Mouse (Mus musculus): ENCODE measurements around the gene Rae1. TPM values are rescaled to one million over a fixed set of nuclear protein-coding genes. Genes with fewer than 3 reads are reported as not detected.

Rae1 gene
- polyA plus RNA-seq, 1 experiment from 2014 or later, result 106 TPM

GRCm38 (mm10) chr2:173022056-173022681, 22.3 kb downstream of the Rae1 start:
- Histone ChIP-seq H3K4me3 (ENCODE audit: low read length) (peak overlapping the region; percentile 76), H3K9ac (ENCODE audit: low read depth, low read length) (peak overlapping the region; percentile 80), H3K27ac (ENCODE audit: low read depth, low read length) (no peak overlapping the region), H3K4me2 (ENCODE audit: low read length) (peak overlapping the region; percentile 83), H3K4me1 (ENCODE audit: control insufficient read depth, insufficient read depth, low read depth, low read length) (peaks cover 42% of the 10 kb centered on the region), H3K9me3 (ENCODE audit: control insufficient read depth, low read length) (no peaks in the 10 kb centered on the region), H3K36me3 (ENCODE audit: control insufficient read depth, insufficient read depth, low read length) (no peaks in the 10 kb centered on the region), H3K27me3 (replicated peaks; ENCODE audit: control insufficient read depth, insufficient read depth, low read length) (peaks cover 3% of the 10 kb centered on the region)
- under 1% methylated on average over 46 of the region's 51 CpGs for WGBS
- ATAC-seq, result peak; percentile 69

DNA sequence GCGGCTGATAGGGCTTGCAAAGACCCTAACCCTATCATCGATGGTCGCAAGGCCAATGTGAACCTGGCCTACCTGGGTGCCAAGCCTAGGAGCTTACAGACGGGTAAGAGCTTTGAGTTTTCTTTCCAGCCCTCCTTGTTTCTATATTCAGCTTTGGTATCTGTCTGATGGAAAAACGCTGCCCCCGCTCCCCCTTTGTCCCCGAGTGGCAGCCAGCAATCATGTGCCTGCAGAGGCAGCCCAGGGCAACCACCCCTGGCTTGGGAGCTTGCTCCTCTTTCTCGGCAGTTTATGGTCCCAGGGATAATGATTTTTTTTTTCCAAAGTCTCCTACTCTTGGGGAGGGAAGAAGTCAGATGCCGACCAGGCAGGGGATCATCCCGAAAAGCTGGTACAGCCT, 22.9 kb downstream of the Rae1 start:
- Histone ChIP-seq H3K27ac (ENCODE audit: low read depth, low read length) (no peak overlapping the region), H3K4me3 (ENCODE audit: low read length) (peak overlapping the region; percentile 76), H3K27me3 (replicated peaks; ENCODE audit: control insufficient read depth, insufficient read depth, low read length) (peaks cover 3% of the 10 kb centered on the region), H3K4me2 (ENCODE audit: low read length) (peak overlapping the region; percentile 83), H3K4me1 (ENCODE audit: control insufficient read depth, insufficient read depth, low read depth, low read length) (peaks cover 42% of the 10 kb centered on the region), H3K9ac (ENCODE audit: low read depth, low read length) (peak overlapping the region; percentile 80), H3K36me3 (ENCODE audit: control insufficient read depth, insufficient read depth, low read length) (no peaks in the 10 kb centered on the region), H3K9me3 (ENCODE audit: control insufficient read depth, low read length) (no peaks in the 10 kb centered on the region)
- WGBS, result 24% methylated on average over 10 of the region's 10 CpGs
- no peak for ATAC-seq

DNA sequence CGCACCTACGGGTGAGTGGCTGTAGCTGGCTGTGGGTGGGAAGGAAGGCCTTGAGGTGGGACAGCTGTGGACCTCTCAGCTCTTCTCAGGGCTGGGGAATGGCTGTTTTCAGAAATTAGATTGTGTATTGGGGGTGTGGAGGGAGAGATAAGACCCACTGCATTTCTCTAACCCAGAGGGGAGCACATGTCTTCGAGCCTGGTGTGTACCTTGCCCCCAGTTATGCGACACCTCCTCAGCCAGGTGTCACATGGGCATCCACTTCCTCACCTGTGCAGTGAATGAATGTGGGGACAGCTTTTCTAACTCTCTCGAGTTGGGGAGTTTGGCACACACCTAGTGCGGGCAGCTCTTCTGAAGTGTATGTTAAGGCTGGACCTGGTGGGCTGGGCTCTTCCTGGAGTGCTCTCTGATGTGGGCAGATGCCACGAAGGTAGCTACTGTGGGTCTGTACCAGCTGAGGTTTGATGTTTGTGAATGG, 23.5 kb downstream of the Rae1 start:
- H3K27me3 ChIP-seq (replicated peaks; ENCODE audit: control insufficient read depth, insufficient read depth, low read length), result peaks cover 3% of the 10 kb centered on the region
- H3K9ac ChIP-seq (ENCODE audit: low read depth, low read length), result no peak overlapping the region
- H3K27ac ChIP-seq (ENCODE audit: low read depth, low read length), result no peak overlapping the region
- no peaks in the 10 kb centered on the region for H3K9me3 ChIP-seq (ENCODE audit: control insufficient read depth, low read length)
- peaks cover 45% of the 10 kb centered on the region for H3K4me1 ChIP-seq (ENCODE audit: control insufficient read depth, insufficient read depth, low read depth, low read length)
- 0 out of 2 replicates have a peak, but pooled peaks cover 2% of the 10 kb centered on the region for H3K36me3 ChIP-seq (ENCODE audit: control insufficient read depth, insufficient read depth, low read length)
- H3K4me2 ChIP-seq (ENCODE audit: low read length), result peak overlapping the region; percentile 83
- H3K4me3 ChIP-seq (ENCODE audit: low read length), result no peak overlapping the region; the same call in 1 of the 2 replicates
- no peak for ATAC-seq
- 91% methylated on average over 7 of the region's 7 CpGs for WGBS

- H3K4me1 ChIP-seq (ENCODE audit: control insufficient read depth, insufficient read depth, low read depth, low read length), result peaks cover 45% of the 10 kb centered on the region
- H3K4me2 ChIP-seq (ENCODE audit: low read length), result no peak overlapping the region
- no peak overlapping the region for H3K9ac ChIP-seq (ENCODE audit: low read depth, low read length)
Measured at GRCm38 (mm10) chr2:173023966-173024365, 24.0 kb downstream of the Rae1 start.

GRCm38 (mm10) chr2:173024392-173024791, 24.5 kb downstream of the Rae1 start:
- H3K4me3 ChIP-seq (ENCODE audit: low read length), result no peak overlapping the region
- H3K4me2 ChIP-seq (ENCODE audit: low read length), result no peak overlapping the region
- H3K36me3 ChIP-seq (ENCODE audit: control insufficient read depth, insufficient read depth, low read length), result 0 out of 2 replicates have a peak, but pooled peaks cover 2% of the 10 kb centered on the region
- H3K9ac ChIP-seq (ENCODE audit: low read depth, low read length), result no peak overlapping the region
- H3K27me3 ChIP-seq (replicated peaks; ENCODE audit: control insufficient read depth, insufficient read depth, low read length), result peaks cover 3% of the 10 kb centered on the region
- no peak for ATAC-seq
- H3K27ac ChIP-seq (ENCODE audit: low read depth, low read length), result no peak overlapping the region
- H3K4me1 ChIP-seq (ENCODE audit: control insufficient read depth, insufficient read depth, low read depth, low read length), result peaks cover 45% of the 10 kb centered on the region
- no peaks in the 10 kb centered on the region for H3K9me3 ChIP-seq (ENCODE audit: control insufficient read depth, low read length)
- WGBS, result 73% methylated on average over 8 of the region's 8 CpGs

More at GRCm38 (mm10) chr2:173023966-173024365, 24.0 kb downstream of the Rae1 start:
- Histone ChIP-seq H3K4me3 (ENCODE audit: low read length) (no peak overlapping the region), H3K27ac (ENCODE audit: low read depth, low read length) (no peak overlapping the region), H3K36me3 (ENCODE audit: control insufficient read depth, insufficient read depth, low read length) (0 out of 2 replicates have a peak, but pooled peaks cover 2% of the 10 kb centered on the region), H3K27me3 (replicated peaks; ENCODE audit: control insufficient read depth, insufficient read depth, low read length) (peaks cover 3% of the 10 kb centered on the region), H3K9me3 (ENCODE audit: control insufficient read depth, low read length) (no peaks in the 10 kb centered on the region)
- ATAC-seq, result no peak
- 83% methylated on average over 4 of the region's 4 CpGs for WGBS

DNA sequence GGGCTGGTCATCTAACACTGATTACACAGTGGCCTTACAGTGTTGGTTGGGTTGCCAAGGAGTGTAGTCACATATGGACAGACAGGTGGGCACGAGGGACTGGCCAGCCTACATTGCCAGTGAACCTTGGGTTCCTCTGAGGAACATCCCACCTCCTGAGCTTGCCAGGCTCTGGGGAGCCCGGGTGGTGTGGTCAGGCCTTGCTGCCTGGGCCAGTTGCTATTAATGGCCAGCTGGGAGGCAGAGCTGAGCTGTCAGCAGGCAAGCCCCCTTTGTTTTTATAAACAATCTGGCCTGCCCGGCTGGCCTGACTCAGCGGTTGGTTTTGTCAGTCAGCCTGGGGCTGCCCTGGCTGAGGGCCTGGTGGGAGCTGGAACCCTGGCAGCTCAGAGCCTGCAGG, 25.0 kb downstream of the Rae1 start:
- peaks cover 2% of the 10 kb centered on the region; the same call in 1 of the 2 replicates for H3K36me3 ChIP-seq (ENCODE audit: control insufficient read depth, insufficient read depth, low read length)
- H3K27me3 ChIP-seq (replicated peaks; ENCODE audit: control insufficient read depth, insufficient read depth, low read length), result peaks cover 3% of the 10 kb centered on the region
- H3K27ac ChIP-seq (ENCODE audit: low read depth, low read length), result no peak overlapping the region
- ATAC-seq, result no peak
- H3K4me1 ChIP-seq (ENCODE audit: control insufficient read depth, insufficient read depth, low read depth, low read length), result peaks cover 40% of the 10 kb centered on the region
- H3K9me3 ChIP-seq (ENCODE audit: control insufficient read depth, low read length), result no peaks in the 10 kb centered on the region
- H3K4me2 ChIP-seq (ENCODE audit: low read length), result no peak overlapping the region
- no peak overlapping the region for H3K9ac ChIP-seq (ENCODE audit: low read depth, low read length)
- WGBS, result 11% methylated on average over 4 of the region's 4 CpGs
- no peak overlapping the region for H3K4me3 ChIP-seq (ENCODE audit: low read length)

- Histone ChIP-seq H3K36me3 (ENCODE audit: control insufficient read depth, insufficient read depth, low read length) (peaks cover 7% of the 10 kb centered on the region), H3K9me3 (ENCODE audit: control insufficient read depth, low read length) (no peaks in the 10 kb centered on the region), H3K27ac (ENCODE audit: low read depth, low read length) (no peak overlapping the region), H3K4me3 (ENCODE audit: low read length) (no peak overlapping the region), H3K4me2 (ENCODE audit: low read length) (no peak overlapping the region), H3K9ac (ENCODE audit: low read depth, low read length) (no peak overlapping the region), H3K4me1 (ENCODE audit: control insufficient read depth, insufficient read depth, low read depth, low read length) (peaks cover 34% of the 10 kb centered on the region), H3K27me3 (replicated peaks; ENCODE audit: control insufficient read depth, insufficient read depth, low read length) (no peaks in the 10 kb centered on the region)
- no peak for ATAC-seq
- WGBS, result 80% methylated on average over 5 of the region's 5 CpGs
Measured at GRCm38 (mm10) chr2:173026286-173026685, 26.4 kb downstream of the Rae1 start.

DNA sequence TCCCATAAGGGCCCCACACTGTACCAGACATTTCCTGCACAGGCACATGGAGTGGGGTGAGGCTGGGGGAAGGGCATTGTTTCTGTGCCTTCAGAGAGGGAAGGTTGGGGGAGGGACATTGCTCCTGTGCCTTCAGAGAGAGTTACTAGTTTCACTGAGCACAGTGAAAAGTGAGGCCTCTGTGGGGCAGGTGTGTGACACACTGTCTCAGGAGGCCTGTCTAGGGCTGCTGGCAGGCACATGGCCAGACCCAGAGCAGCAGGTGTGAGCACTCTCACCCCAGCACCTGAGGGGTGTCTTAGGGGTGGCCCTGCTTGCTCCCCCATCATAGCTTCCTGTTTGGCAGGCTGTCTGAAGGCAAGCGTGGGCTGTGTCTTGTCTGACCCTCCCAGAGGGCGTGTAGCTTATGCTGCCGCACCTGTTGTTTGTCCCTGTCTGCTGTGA, 26.8 kb downstream of the Rae1 start:
- Histone ChIP-seq H3K27me3 (replicated peaks; ENCODE audit: control insufficient read depth, insufficient read depth, low read length) (no peaks in the 10 kb centered on the region), H3K4me3 (ENCODE audit: low read length) (no peak overlapping the region), H3K27ac (ENCODE audit: low read depth, low read length) (no peak overlapping the region), H3K36me3 (ENCODE audit: control insufficient read depth, insufficient read depth, low read length) (peaks cover 7% of the 10 kb centered on the region), H3K9ac (ENCODE audit: low read depth, low read length) (no peak overlapping the region), H3K9me3 (ENCODE audit: control insufficient read depth, low read length) (no peaks in the 10 kb centered on the region), H3K4me2 (ENCODE audit: low read length) (no peak overlapping the region), H3K4me1 (ENCODE audit: control insufficient read depth, insufficient read depth, low read depth, low read length) (peaks cover 34% of the 10 kb centered on the region)
- 78% methylated on average over 3 of the region's 3 CpGs for WGBS
- no peak for ATAC-seq

GRCm38 (mm10) chr2:173027169-173027823, 27.4 kb downstream of the Rae1 start:
- Histone ChIP-seq H3K4me1 (ENCODE audit: control insufficient read depth, insufficient read depth, low read depth, low read length) (peaks cover 33% of the 10 kb centered on the region), H3K9ac (ENCODE audit: low read depth, low read length) (no peak overlapping the region), H3K27me3 (replicated peaks; ENCODE audit: control insufficient read depth, insufficient read depth, low read length) (no peaks in the 10 kb centered on the region), H3K27ac (ENCODE audit: low read depth, low read length) (no peak overlapping the region), H3K36me3 (ENCODE audit: control insufficient read depth, insufficient read depth, low read length) (peaks cover 7% of the 10 kb centered on the region), H3K4me2 (ENCODE audit: low read length) (no peak overlapping the region), H3K4me3 (ENCODE audit: low read length) (no peak overlapping the region), H3K9me3 (ENCODE audit: control insufficient read depth, low read length) (no peaks in the 10 kb centered on the region)
- ATAC-seq, result no peak
- WGBS, result 88% methylated on average over 6 of the region's 6 CpGs
